Mouse (Mus musculus) ovary, adult 18-20 months (tissue): ENCODE measurements around the gene Ppara.

Experiments used
- DNase-seq: peaks from one replicate; pipeline ENCODE4 v3.0.0; 2022; ENCODE audit warnings: low spot score, mixed read lengths

Gene Ppara

DNA sequence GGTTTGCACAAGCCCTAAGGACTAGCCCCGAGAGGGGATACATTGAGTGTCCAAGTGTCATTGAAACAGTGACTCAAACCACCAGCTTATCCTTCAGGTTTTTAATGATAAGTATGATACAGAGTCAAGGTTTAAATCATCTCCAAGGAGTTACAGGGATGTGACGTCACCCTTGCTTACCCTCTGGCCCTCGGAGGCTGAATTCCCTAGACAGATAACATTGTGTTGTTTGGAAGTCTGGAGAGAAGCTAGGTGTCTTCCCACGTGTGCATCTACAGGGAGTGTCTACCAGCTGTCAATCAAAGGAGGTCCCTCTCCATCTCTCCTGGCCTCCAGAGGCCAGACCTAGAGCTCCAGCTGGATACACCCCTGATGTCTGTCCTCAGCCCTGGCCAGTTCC is 72.1 kb downstream of the Ppara start:
- DNase-seq: no peak

- DNase-seq: no peak
These were observed 72.6 kb downstream of the Ppara start for GRCm38 (mm10) chr15:85807404-85807803.

DNA sequence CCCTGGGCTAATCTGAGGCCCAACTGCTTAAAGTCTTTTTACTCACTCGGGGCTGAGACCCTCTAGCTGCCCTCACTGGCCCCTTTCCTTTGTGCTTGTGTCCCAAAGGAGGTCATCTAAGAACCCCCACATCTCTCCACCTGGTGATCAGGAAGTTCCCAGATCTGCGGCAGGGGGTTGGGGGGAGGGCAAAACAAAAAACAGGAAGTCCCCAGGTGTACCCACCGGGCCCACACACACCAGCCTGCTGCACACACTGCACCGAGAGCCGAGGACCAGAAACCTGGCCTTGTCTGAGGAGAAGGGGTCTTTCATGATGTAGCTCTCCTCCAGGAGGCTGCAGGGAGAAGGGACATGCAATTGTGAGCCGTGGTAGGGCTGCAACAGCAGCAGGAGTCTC is 73.2 kb downstream of the Ppara start:
- no peak for DNase-seq

GRCm38 (mm10) chr15:85808434-85808833 is 73.7 kb downstream of the Ppara start:
- no peak for DNase-seq

DNA sequence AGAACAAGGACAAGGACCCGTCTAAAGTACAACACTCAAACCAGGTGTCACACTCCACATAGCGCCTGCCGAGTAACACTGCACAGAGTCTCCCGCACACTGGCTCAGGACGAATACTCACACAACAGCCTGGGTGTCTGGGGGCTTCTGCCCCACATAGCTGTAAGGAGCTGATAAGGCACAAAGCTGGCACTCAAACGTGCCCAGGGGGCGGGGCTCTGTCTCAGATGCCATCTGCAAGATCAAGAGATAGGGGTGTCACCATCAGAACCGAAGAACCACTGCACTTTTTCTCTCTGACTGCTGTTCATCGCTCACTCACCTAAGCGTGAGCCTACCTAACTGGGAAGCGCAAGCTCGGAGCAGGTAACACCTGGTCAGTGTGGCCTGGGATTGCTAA is 74.3 kb downstream of the Ppara start:
- DNase-seq: no peak

- no peak for DNase-seq
These were observed 75.7 kb downstream of the Ppara start for GRCm38 (mm10) chr15:85810462-85810805.

GRCm38 (mm10) chr15:85810806-85811521 is 76.2 kb downstream of the Ppara start:
- DNase-seq: peak; percentile 48

- peak; percentile 95 for DNase-seq
These were observed 76.9 kb downstream of the Ppara start, which contains the start of gene Cdpf1 for GRCm38 (mm10) chr15:85811535-85812277. TSS of gene Cdpf1 (minus strand) at chr15:85811697.

DNA sequence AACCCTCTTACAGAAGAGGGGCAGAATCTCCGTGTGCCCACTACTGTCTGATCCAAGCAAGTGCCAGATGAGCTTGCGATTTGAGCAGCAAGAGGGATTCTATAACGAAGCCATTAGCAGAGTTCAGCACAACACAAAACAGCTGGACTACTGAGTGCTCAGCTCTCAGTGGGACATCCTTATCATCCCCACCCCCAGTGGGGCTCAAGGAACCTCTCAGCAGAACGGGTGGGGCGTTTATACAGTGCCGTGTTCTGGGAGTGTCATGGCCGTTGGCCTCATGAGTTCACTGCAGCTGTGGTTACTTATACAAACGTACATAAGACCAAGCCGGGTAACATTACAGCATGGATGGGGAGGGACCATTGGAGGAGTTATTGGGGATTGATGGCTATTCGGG is 78.6 kb downstream of the Ppara start:
- no peak for DNase-seq

- no peak for DNase-seq
These were observed 86.6 kb downstream of the Ppara start, which contains the start of gene Pkdrej for GRCm38 (mm10) chr15:85821203-85822010. TSS of gene Pkdrej (minus strand) at chr15:85821734.

DNA sequence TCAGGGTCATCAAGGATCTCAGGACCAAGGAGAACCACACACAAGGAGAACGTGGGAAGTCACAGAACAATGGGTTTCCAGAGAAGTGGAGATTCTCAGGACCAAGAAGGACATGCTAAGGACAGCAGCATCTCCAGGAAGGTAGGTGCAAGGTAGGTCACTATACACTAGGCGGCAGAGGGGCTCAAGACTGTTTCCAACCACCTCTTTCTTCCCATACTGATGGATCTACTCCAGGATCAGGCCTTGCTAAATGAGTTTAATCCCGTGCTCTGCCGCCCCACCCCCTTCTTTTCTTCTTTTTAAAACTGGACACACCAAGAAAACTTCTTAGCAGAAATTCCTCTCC is 87.2 kb downstream of the Ppara start:
- no peak for DNase-seq

DNA sequence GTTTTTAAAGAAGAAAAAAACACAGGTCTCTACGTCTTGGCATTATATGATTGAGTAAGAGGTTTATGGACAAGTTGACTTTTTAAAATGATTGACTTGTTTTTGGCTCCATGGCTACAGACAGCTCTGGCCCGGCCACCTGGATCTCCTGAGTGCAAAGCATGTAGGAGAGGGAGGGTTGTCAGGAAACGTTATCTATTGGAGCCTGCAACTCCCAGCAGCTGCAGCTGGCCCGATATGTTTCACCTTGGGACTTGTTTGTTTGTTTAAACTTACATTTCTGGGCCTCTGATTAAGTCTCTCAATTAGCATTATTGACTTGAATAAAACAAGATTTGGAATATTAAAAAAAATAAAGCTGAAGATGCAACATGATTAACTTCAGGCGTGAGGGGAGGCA is 91.9 kb downstream of the Ppara start:
- no peak for DNase-seq

GRCm38 (mm10) chr15:85828071-85828470 is 93.3 kb downstream of the Ppara start:
- no peak for DNase-seq

GRCm38 (mm10) chr15:85829470-85829869 is 94.7 kb downstream of the Ppara start:
- DNase-seq: no peak

DNA sequence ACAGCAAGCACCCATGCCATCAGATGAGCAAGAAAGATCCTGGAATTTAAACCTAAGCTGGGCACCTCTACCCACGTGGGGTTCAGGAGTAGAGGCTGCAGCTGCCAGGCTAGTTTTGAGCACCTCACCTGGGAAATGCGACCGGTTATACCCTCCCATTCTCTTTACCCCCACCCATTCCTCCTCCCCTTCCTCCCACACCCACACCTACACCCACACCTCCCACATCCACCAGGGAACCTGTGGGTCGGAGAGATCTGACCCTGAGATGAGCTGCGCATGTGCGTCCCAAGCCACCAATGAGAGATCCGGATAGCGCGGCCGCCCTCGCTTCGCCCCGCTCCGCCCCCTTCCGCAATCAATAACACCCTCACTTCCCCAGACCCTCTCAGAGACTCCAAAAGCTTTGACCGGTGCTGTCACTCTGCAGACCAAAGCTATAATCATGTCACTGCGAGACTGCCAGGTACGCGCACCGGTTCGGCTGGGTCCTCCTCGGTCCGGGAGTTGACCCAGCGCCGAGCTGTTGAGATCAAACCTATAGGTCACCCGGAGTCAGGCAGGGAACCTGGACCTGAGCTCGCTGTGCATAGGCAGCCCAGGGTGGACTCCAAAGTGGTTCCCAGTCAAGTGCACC is 97.3 kb downstream of the Ppara start, which contains the start of gene Ttc38:
Gene Ttc38, plus strand, starts transcription at position 353 of the 637 bp plus-strand sequence.
- DNase-seq: peak; percentile 73

- DNase-seq: no peak
These were observed 97.8 kb downstream of the Ppara start for GRCm38 (mm10) chr15:85832599-85832998.

GRCm38 (mm10) chr15:85835335-85835734 is 100.6 kb downstream of the Ppara start:
- no peak for DNase-seq

GRCm38 (mm10) chr15:85836887-85837286 is 102.1 kb downstream of the Ppara start:
- no peak for DNase-seq

DNA sequence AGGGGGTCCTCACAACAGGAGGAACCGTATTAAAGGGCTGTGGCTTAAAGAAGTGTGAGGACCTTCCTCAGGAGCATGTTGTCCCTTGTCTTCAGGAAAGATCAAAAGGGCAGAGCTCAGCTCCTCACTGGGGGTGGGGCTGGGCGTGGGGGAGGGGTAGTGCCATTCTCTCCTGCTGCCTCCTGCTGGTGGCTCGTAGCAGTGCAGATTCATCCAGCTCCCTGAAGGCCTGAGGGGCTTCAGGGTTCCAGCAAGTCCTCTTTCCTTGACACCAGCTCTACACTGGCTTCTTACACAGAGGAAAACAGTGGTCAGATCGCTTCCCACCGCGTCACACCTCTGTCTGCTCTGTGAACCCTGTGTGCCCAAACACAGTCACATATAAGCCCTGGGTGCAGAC is 106.2 kb downstream of the Ppara start:
- DNase-seq: no peak

DNA sequence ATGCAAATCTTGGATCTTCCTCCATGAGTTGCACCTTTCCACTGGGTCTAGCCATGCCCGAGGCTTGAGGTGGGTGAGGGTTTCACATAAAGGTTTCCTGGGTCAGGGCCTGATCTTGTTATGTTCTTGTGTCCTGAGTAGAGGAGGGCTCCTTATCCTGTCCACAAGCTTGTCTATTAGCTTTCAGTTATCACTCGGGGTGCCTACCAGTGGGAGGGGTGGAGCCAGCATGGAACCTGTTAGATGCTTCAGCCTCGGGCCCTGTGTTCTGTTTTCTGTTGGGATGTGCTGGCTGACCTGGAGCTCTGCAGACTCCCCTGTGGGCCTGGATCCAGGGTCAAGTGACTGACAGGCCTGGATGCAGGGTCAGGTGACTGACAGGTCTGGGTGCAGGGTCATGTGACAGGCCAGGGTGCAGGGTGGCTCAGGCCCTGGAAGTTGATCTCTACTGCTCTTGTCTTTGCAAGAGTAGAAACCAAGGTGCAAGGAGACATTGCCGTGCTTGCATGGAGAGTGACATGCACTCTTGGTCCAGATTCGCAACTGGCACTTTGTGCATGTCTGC is 107.1 kb downstream of the Ppara start:
- no peak for DNase-seq

DNA sequence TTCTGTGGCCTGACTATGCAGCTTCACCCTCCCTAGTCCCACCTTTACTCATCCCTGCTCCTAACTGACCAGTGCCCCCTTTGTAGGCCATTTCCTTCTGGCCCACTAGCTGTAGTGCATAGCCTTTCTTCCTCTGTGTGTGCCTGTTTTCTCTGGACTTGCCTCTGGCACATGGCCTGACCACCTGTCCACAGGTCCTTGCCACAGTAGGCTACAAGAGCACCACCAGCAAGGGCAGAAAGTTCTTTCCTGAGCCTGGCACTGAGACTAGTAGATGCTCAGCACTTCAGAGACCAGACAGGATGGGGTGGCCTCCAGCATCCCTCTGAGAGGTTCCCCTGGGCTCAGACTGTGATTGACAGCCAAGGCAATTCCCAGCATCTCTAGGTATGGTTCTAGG is 110.3 kb downstream of the Ppara start:
- no peak for DNase-seq
